Mouse (Mus musculus) left cerebral cortex, postnatal 14 days (tissue): ENCODE measurements around the gene Sqor. TPM values are rescaled to one million over a fixed set of nuclear protein-coding genes. Genes with fewer than 3 reads are reported as not detected.
A peak's percentile ranks its signal among the peaks of the same experiment; 100 is the strongest.

Experiments
- DNase-seq, 2 experiments: peaks; one replicate each; pipeline ENCODE4 v3.0.0; 2021 to 2022; ENCODE audit warnings: low spot score in 2 of 2, mixed read lengths in 1 of 2
- intact Hi-C: fragments of 180-260 bp; cut with DNase I; formaldehyde crosslinking; loops from one replicate; pipeline ENCODE4 v1.15.1; 2025
- long read RNA-seq, 2 experiments: library from polyadenylated mRNA; stranded (forward); transcript quantifications; one replicate each; pipeline ENCODE4 v2.0.0; 2021
- total RNA-seq, 2 experiments: library from RNA; stranded (reverse); gene quantifications; 2 replicates each; pipeline ENCODE4 v1.2.3; 2021

Gene Sqor
- total RNA-seq, result 1 to 10 TPM; 3.8 to 4.3 TPM
- long read RNA-seq, experiment 1, partial matches to known transcripts, result 0 of 2 reads
- long read RNA-seq, experiment 1, other reads (novel, unspliced or antisense), result 0 of 2 reads
- long read RNA-seq, experiment 2, partial matches to known transcripts, result 0 of 3 reads
- long read RNA-seq, experiment 2, other reads (novel, unspliced or antisense), result 0 of 3 reads

DNA sequence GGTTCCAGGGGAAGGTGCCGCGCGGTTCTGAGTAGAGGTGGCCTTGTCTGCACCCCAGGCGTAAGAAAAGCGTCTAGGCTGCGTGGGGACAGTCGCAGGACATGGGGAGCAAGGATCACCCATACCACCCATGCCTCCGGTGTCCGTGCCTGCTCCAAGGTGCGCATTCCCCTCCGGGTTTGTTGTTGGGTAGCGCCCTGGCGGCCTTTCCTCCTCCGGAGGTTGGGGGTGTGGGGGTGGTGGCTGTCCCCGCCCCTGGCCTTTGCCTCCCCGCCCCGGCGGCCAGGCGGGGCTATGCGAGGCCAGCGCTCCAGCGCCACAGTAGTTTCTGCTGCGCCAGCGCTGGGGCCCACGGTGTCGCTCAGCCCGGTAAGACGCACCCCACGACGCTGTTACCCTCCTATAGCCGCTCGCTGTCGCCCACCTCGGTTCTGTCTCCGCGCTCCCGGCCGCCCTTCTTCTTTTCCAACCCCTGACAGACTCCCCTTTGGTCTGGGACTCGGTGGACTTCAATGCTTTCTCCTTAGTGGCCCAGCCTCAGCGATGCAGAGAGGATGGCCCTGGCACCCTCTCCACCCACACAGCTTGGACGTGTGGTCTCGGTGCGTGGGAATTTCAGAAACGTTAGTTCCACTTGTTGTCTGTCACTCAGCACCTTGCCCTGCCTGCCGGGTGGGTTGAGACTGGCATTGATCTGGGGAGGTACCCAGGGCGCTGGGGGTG, at the start of gene Sqor:
Gene Sqor, plus strand, starts transcription at position 167 of the 723 bp plus-strand sequence.
- peak in 1 of 2 experiments; percentile 32 for DNase-seq
- intact Hi-C loops, result no loop called here

DNA sequence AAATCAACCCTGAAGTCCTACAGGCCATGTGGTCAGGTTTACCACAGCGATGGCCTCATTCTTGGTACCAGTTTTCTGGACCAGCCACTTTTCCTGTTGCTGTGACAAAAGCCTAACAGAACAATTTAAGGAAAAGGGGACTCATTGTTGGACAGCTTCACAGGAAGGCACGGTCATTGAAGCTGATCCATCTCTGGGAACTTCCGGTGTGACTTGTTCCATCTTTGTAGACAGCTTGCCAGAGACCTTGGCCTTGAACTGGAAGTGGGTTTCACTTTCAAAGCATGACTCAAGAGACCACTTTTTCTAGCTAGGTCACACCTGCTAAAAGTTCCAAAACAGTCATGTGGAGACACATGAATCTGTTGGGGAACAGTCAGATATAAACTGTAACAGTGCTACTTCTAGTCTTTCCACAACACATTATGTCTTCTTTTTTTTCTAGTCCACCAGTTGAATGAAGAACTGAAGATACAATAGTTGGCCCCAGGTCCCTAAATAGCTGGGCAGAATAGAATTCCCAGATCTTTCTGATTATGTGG, 48.7 kb upstream of the Sqor start:
- intact Hi-C loops, result no loop called here
- no peak for DNase-seq

DNA sequence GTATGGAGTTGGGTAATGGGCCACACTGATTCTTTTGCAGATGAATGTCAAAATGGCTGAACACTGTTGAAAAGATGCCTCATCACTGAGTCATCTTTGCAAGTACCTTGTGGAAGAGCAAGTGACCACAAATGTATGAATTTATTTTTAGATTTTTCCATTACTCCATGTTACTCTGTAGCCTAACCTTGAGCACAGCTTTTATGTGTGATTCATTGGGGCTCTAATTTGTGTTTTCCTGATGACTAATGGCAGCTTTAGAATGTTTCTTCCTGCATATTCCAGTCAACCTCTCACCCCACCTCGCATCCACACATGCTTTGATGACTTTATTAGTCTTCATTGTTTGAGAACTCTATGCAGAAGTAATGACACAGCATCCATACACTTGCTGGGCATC, 45.8 kb upstream of the Sqor start:
- intact Hi-C loops, result no loop called here
- no peak for DNase-seq

DNA sequence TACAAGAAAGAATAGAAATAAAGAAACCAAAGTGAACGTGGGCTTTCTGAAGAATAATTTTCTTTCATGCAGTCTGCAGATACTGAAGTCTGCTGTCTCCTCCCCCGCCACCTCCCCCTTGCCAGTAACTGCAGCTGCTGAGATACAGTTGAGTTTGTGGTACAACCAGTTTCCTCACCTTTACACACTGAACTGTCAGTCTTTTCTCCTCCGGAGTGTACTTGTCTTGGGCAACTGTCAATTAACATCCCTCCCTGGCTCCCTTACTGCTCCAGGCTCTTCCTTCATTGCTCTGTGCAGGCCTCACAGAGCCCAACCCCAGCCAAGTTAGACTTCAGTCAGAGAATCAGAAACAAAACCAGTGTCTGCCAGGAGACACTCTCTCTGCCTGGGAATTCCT, 44.5 kb upstream of the Sqor start:
- no peak for DNase-seq
- intact Hi-C loops, result no loop called here

DNA sequence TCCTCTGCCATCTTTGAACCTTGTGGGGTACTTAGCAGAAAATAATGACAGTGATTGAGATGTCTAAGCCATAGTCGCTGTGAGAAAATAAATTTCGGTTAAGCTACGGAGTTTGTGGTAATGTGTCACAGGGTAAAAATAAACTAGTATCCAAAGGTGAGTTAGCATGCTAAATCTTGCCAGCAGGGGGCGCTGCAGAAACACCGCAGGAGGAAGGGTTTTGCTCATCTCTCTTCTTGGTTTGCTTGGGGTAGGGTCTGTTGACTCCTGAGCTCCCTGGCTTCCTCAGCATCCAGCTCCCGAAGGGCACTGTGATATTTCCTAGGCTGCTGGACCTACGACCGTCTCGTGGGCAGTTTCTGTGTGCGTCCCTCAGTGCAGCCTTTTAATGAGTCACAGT, 39.4 kb upstream of the Sqor start:
- intact Hi-C loops, result no loop called here
- no peak for DNase-seq

DNA sequence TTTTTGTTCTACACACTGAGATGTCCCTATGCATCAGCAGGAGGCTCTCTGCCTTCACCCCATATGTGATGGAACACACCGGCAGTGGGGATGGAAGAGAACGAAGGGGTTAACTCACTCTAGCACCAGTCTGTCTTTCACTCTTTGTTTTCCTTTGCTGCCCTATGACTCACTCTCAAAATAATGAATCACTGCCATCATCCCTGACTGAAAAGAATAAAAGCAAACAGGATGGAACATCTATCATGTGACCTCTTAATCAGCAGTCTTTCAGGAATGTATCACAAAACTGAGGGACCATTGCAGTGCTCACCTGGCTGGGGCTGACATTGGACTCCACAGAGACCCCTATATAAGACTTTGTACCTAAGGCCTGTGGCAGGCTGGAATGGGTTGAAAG, 33.6 kb upstream of the Sqor start:
- intact Hi-C loops, result no loop called here
- no peak for DNase-seq

DNA sequence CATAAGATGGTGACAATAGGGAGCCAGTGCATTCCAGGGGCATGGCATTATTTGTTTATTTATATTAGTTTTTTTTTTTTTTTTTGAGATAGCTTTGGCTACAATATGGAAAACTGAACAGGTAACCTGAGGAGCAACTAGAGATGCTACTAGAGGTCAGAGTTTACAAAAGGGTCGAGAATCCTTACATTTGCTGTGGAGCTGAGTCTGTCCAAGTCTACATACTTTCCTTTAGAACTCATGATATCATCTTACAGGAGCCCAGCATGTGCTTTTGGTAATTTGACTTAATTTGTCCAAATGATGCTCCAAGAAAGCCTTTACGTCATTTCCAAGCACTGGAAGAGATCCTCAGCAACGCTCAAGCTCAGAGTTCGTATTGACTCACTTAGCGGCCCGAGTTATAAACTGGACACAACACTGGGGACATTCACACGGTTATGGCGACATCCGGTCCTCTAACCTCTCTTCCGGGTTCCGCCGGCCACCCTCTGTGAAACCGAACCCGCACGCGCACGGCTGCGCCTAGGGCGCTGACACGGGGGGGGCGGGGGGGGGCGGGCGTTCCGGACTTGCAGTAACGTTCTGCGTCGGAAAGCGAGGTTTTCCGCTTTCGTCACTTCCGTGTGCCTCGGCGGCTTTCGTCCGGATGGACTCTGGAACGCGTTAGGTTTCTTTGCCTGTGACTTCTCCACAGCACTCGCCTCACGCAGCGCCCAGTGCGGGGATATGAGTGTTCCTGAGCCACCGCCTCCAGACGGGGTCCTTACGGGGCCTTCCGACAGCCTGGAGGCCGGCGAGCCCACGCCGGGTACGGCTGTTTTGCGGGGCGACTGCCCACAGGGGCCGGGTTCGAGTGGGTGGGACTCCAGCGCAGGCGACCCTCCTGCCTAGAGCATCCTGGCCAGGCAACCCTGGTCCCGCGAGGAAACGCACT, 26.9 kb upstream of the Sqor start, which contains the start of gene Bloc1s6:
Gene Bloc1s6, plus strand, starts transcription at position 610 of the 937 bp plus-strand sequence.
- DNase-seq, result peak; percentile 94 to 96
- intact Hi-C loops, result loop anchor here (1.0 kb wide), 1 partner anchor 36 kb away; the partner anchor contains the start of gene Slc30a4

DNA sequence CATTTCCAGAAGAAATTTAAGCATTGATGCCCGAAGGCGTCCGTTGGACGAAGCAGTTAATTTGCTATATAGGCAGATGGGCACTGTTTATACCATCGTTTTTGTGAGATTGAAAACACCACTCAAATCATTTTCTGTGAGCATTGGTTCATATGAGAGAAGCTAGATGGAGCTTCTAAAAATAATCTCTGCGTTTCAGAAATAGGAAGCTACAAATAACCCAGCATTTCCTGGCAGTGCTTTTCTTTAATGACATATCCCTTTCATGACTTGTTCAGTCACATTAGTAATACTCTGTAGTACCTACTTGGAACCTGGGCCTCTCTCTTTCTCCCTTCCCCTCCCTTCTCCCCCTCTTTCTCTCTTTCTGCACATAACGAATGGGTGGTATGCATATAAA, 26.0 kb upstream of the Sqor start:
- peak in 1 of 2 experiments; percentile 53 for DNase-seq
- intact Hi-C loops, result no loop called here

DNA sequence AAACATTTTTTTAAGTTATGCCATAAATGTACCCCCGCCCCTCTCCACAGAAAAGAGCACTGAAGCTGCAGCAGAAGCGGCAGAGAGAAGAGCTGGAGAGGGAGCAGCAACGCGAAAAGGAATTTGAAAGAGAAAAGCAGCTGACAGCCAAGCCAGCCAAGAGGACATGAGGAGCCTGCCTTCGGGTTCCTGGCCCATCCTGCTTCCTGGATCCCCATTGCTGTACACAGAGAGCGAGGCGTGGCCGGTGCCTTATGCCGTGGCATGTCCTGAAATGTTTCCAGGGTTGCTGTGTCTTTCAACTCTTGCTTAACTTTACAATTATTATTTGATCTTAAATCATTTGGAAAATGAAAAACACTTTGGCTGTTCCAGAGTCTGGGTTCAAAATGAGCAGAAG, 18.6 kb upstream of the Sqor start:
- no peak for DNase-seq
- intact Hi-C loops, result no loop called here

DNA sequence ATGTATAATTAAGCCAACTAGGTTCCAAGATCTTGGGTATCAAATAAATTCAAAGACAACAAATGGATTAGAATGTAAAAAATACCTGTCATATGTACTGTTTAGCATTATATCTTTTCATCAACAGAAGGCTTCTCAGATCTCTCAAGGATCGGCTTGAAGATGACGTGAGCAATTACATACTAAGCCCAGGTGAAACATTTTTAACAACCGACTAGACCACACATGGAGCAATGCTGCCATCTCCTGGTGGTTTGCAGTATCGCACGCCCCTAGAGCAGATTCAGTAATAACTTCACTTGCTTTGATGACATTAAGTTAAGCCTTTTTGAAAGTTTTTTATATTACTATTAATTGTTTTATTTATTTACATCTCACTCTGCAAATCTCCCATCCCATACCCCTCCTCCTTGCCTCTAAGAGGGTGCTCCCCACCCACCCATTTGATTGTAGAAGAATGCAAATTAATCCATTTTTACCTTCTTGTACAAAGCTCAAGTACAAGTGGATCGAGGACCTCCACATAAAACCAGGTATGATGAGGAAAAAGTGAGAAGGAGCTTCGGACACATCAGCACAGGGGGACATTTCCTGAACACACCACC, 11.2 kb upstream of the Sqor start:
- DNase-seq, result peak; percentile 75 to 77
- intact Hi-C loops, result loop anchor here (10.0 kb wide), 3 partner anchors 119 to 379 kb away; partner anchors contain the start of gene AA467197

DNA sequence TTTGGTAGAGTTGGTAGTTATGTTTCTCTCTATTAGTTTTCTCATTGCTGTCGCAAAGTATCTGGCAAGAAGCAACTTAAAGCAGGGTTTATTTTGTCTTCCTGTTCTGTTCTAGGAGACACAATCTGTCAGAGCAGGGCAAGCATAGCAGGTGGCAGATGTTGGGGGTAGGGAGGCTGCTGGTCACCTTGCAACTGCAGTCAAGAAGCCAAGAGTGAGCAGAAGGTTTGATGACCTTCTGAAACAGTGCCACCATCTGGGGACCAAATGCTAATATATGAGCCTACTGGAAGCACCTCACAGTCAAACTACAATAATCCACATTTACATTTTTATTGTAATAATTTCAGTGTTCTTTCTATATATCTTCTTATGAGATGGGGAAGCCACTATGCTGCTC, 5.2 kb upstream of the Sqor start:
- intact Hi-C loops, result loop anchor here (10.0 kb wide), 3 partner anchors 125 to 385 kb away; partner anchors contain the start of gene AA467197
- no peak for DNase-seq

DNA sequence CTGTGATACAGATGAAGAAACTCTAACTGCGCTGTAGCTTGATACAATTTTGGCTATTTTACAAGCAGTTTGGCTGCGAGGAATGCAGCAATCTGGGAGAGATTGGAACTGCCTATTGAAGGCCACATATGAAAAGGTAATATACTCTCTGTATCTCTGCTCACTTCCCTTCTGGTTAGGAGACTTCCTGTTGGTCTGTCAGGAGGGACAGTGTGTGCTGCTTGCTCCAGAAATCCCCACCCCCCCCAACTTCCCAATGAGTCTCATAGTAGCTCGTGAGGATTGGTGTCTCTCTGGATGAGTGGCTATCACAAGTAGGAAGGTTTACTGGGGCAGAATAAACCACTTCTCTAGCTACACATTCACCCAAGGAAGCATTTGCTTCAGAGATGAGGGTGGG, 2.0 kb upstream of the Sqor start:
- DNase-seq, result no peak
- intact Hi-C loops, result no loop called here

DNA sequence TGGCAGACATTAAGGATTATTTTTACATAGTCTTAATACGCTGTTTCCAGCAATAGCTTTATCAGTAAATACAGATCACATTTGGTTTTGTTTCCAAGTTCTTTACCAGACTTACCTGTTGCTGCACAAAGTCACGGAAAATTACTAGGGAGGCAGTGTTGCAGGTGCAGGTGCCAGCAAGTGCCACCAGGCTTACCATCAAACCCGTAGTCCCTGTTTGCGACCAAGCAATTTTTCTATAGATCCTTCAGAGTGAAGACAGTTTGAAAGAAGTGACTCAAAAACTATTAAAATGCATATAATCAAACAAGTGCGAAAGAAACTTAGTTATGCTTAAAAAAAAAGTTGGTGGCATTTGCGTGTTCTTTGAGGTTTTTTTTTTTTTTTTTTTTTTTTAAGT, 511 bp upstream of the Sqor start:
- no peak for DNase-seq
- intact Hi-C loops, result no loop called here

DNA sequence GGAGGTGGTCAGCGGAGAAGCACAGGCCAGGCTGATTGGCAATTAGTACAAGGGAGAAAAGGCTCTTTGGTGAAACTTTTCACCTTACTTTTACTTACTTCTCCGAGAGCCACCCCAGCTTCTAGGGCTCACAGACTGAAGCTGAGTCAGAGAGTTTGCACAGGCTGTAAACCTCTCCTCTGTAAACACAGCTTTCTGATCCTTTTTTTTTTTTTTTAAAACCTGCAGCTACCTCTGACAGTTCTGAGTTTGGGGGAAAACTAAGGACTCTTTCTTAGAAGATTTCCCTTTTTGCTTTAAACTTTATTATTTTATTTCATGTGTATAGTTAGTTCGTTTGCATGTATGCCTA, 733 bp downstream of the Sqor start:
- intact Hi-C loops, result no loop called here
- no peak for DNase-seq

DNA sequence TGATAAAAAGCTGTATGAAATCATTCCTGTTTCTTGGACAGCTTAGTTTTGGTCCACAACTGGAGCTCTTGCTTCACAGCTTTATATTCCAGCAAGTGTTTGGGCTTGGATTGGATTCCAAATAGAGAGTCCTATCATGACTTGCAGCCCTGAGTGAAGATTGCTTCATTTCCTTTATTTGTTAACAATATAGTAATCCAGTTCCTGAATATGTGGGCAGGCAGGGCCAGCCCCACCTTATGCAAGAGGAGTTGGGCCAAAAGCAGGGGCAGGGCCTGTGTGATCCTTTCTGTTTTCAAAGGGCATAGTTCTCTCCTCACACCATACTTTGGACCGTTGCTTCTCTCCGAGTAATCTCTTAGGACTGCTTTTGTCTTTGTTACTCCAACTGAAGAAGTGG, 6.0 kb downstream of the Sqor start:
- intact Hi-C loops, result no loop called here

DNA sequence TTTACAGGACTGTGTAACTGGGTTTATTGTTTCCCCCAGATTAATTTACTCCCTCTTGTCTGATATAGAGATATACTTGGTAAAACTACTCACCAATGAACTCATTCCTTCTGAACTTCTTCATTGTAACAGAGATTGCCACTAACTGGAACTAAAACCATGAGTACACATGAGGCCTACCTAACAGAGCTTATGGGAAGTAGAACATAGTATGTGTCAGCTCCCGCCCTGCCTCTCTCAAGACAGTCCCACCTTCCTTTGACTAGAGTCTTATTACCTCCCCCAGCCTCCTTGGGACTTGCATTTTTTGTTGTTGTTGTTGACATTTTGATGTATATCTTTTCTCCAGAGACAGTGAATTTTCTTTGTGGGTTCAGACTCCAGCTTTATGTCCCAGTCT, 7.9 kb downstream of the Sqor start:
- intact Hi-C loops, result no loop called here

More for the DNA sequence above, 6.0 kb downstream of the Sqor start:
- DNase-seq, result no peak

DNA sequence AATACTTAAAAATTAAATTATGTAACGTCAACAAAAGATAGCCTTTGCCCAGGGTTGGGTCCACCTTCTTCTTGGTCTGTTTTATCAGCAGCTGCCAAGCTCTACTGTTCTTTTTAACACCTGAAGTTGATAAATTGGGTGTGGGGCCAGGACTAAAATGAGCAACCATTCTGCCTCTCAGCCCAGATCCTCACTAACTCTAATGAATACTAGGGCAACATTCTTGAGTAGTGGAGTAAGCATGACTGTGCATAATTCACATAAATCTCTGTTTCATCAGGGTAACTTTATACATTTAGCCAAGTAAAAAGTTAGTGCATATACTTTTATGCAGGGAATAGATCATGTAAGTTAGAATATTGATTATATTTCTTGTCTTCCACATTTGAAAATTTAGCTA, 10.5 kb downstream of the Sqor start:
- intact Hi-C loops, result no loop called here

More for the DNA sequence above, 7.9 kb downstream of the Sqor start:
- DNase-seq, result no peak

DNA sequence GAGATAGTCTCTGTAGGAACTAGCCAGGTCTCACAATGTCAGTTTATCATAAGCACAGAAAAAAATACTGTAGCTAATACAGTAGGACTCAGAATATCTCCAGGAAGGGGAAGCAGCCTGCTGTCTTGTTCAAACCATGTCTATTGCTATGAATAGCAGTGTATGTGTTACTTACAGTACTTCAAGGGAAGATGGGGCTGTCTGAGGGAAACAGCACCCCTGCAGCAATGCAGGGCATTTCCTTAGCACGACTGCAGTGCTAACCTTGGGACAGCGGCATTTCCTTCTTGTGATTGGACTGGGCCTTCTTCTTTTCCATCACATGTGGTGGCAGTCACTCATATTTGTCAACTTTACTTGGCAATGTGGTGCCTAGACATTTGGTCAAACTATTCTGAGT, 11.8 kb downstream of the Sqor start:
- DNase-seq, result peak; percentile 19 to 23
- intact Hi-C loops, result no loop called here

More for the DNA sequence above, 10.5 kb downstream of the Sqor start:
- DNase-seq, result no peak

DNA sequence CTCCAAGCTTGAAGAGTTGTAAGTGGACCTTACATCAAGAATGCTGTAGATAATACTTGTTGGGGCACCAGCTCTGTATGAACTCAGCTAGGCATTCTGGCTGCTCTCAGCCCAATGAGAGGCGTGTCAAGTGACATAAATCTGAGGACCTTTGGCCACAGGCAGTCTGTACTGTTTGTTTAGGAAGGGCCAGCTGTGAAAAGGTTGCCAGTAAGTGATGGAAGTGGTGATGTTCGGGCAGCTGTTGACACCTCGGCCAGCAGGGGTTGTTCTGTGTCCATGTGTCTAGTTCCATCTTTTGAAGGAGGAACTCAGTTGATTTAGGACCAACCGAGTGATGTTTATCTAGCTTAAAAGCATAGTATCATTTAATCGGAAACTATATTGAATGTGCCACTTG, 14.9 kb downstream of the Sqor start:
- intact Hi-C loops, result no loop called here
- no peak for DNase-seq
